Mouse (Mus musculus): ENCODE data around the gene Mafg.
"Not testable (repeated sequence)": the region's sequence is repeated elsewhere in the genome, so short reads cannot be mapped to it uniquely, and the experiment has no call there.

The Mafg gene

GRCm38 (mm10) chr11:120597240-120598235 is 35.9 kb downstream of the Mafg start:
- no peak for DNase-seq (ENCODE audit: low read depth)

- no peak for DNase-seq (ENCODE audit: low read depth)
Measured at GRCm38 (mm10) chr11:120588531-120588930, 44.9 kb downstream of the Mafg start.

- DNase-seq (ENCODE audit: low read depth) = no peak
Measured at GRCm38 (mm10) chr11:120583937-120584336, 49.5 kb downstream of the Mafg start.

GRCm38 (mm10) chr11:120582982-120583293 is 50.5 kb downstream of the Mafg start:
- not testable (repeated sequence) for DNase-seq (ENCODE audit: low read depth)

GRCm38 (mm10) chr11:120582268-120582981 is 51.0 kb downstream of the Mafg start:
- no peak for DNase-seq (ENCODE audit: low read depth)

GRCm38 (mm10) chr11:120581490-120582267 is 51.7 kb downstream of the Mafg start, which contains the start of gene Arhgdia:
Arhgdia (minus strand) TSS chr11:120581624.
- no peak for DNase-seq (ENCODE audit: low read depth)

GRCm38 (mm10) chr11:120580871-120581331 is 52.5 kb downstream of the Mafg start:
- no peak for DNase-seq (ENCODE audit: low read depth)

- no peak for DNase-seq (ENCODE audit: low read depth)
Measured at GRCm38 (mm10) chr11:120580190-120580589, 53.2 kb downstream of the Mafg start.

- no peak for DNase-seq (ENCODE audit: low read depth)
Measured at GRCm38 (mm10) chr11:120579316-120580107, 53.9 kb downstream of the Mafg start.

- DNase-seq (ENCODE audit: low read depth) = no peak
Measured at GRCm38 (mm10) chr11:120578694-120579243, 54.6 kb downstream of the Mafg start.

- DNase-seq (ENCODE audit: low read depth) = no peak
Measured at GRCm38 (mm10) chr11:120578024-120578693, 55.2 kb downstream of the Mafg start.

- DNase-seq (ENCODE audit: low read depth) = no peak
Measured at GRCm38 (mm10) chr11:120577211-120578023, 56.0 kb downstream of the Mafg start.

GRCm38 (mm10) chr11:120576365-120576981 is 56.9 kb downstream of the Mafg start:
- DNase-seq (ENCODE audit: low read depth) = no peak

- DNase-seq (ENCODE audit: low read depth) = no peak
Measured at GRCm38 (mm10) chr11:120575940-120576339, 57.5 kb downstream of the Mafg start.

Data from fibroblast of lung, adult 2 months (primary cell).